Mouse (Mus musculus) C3H10T1/2 (cell line): ENCODE results near the gene Tor2a. TPM values are rescaled to one million over a fixed set of nuclear protein-coding genes. Genes with fewer than 3 reads are reported as not detected.

Experiments
- polyA plus RNA-seq, 2 experiments: library from polyadenylated mRNA; unstranded; fragments of >200 nt; fragmentation: generic; extraction: Trizol; gene quantifications; one replicate each; pipeline ENCODE4 v1.2.1; 2012; ENCODE audit warnings: missing spikeins in 2 of 2

Tor2a gene
- 10 to 100 TPM; 20.9 to 46.0 TPM for polyA plus RNA-seq

DNA sequence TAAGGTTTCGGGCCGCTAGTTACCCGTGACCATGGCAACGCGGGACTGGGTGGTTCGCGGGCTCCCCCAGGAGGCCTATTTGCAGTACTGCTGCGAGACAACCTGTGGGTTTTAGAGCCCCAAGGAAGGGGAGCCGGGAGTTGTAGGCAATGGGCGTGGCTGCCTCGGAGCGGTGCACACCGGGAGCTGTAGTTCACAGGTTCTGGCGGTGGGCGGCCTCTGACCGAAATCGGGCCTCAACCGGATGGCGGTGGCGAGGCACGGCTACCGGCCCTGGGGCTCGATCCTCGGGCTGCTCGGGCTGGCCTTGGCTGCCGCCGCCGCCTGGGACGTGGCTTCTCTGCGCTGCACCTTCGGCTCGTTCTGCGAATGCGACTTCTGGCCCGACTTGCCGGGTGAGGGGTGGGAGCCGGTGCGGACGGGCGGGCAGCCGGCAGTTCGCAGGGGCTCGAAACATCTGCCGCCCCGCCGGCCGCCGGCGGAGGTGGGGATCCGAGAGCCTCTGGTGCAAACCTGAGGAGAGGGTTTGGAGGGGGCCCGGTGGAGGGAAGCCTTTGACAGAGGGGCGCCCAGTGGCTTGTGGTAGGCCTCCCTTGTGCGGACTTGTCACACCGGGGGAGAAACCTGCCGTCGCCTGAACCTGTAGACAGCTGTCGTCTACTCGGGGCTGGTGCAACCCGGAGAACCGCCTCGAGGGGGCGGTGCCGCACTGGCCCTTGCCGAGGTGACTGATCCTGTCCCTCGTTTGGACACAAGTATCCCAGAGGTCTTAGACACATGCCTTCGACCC, at the start of gene Tor2a:
Gene Tor2a, plus strand, starts transcription at position 179 of the 790 bp plus-strand sequence.

DNA sequence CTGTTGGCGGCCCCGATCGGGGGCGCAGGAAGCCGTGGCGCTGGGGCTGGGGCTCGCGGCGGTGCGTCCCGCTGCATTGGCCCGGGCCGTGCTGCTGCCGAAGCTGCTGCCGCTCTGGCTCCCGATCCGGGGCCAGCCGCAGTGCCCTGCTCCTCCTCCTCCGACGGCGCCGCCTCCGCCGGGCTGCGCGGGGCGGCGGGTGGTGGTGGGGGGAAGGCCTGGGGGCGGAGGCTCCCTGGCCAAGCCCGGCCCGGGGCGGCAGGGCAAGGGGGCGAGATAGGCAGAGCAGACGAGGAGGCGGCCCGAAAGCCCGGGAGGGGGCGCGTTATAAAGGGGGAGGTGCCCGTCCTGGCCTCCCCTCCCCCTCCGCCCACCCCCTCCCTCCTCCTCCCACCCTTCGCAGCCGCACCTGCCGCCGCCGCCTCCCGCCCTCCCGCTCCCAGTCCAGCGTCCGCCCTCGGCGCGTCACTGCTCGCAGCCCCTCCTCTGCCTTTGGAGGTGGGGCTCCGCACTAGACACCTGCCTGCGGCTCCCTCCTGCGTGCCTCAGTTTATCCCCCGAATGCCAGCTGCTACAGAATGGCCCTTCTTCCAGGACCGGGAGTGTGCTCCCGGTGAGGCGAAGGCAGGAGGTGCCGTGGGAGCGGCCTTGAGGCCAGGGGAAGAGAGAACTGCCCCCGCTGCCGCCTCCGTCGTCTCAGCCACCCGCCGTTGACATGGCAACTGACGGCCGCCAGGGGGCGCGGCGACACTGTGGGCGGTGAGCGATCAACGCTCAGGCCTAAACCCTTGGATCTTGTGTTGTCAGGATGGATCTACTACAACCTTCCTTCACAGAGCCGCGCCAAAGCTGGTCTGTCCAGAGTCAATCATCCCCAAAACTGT, 43.9 kb upstream of the Tor2a start, which contains the start of gene Cdk9:
Gene Cdk9, minus strand, starts transcription at position 143 of the 884 bp plus-strand sequence.

DNA sequence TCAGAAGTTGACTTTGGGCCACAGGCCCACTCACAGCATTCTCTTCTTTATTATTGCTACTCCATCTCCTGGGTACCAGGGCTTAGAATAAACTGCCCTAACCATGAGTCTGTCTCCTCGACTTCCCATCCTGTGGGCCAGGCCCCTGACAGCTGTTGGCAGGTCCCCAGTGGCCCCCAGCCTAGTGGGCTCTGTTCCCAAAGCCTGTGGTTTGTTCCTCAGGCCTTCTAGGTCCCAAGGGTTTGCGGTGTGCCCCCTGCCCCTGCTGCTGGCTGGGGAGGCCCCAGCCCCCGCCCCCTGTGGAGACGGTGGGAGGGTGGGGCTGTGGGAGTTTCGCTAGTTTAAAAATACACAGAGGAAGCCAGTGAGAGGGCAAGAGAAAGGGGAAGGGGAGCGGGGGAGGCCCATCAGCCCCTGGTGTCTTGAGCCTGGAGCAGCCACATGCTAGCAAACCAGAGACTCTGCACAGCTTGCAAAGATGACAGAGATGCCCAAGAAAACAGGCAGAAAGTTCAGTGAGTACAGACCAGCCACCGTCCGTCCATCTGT, 36.3 kb upstream of the Tor2a start, which contains the start of gene Sh2d3c:
Gene Sh2d3c, plus strand, starts transcription at position 375 of the 549 bp plus-strand sequence.

DNA sequence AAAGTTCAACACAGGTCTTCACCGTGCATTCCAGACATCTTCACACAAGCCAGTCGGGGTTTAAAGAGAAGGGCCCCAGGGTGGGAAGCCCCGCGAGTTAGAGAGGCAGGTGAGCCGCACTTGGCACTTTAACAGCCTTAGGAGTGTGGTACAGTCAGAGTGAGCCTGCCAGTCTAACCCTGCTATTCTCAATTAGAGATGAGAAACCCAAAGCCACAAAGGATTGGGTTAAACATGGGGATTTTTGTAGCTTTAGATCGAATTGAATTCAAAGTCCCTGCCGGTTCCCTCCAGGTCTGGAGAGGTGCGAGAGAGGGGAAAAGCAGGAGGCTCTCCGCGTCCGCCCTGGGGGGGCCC, 16.1 kb upstream of the Tor2a start, which contains the start of gene 6330409D20Rik:
Gene 6330409D20Rik, minus strand, starts transcription at position 101 of the 357 bp plus-strand sequence.

DNA sequence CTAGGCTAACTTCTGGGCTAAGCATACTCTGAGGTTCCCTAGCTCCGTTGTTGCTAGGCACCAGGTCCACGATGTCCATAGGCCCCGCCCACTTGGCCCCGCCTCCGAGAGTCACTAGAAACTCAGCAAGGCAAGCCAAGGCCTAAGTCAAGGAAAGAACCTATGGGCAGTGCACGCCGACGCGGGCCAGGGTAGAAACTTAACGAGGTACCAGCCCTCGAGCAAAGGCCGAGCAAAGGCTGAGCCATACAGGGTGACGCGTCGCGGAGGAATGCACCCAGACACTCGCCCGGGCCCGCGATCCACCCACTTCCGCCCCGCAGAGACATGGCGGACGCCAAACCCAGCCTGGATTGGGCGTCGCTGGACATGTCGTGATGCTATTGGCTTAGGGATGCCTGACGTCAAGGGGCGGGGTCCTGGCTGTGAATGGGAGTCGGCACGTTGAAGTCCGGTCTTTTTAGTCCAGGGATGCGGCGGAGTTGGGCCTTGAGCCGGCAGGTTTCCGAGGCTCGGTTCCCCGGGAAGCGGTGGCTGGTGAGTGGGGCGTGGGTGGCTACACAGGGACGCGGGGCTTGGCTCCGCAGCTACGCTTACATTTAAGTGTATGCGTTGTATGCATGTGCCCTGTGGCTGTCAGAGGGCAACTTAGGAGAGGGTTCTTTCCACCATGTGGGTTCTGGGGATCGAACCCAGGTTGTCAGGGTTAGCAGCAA, 18.5 kb downstream of the Tor2a start, which contains the start of the genes Ttc16 and Ptrh1:
Gene Ttc16, minus strand, starts transcription at position 275 of the 716 bp plus-strand sequence.
Gene Ptrh1, plus strand, starts transcription at position 428 of the 716 bp plus-strand sequence.

DNA sequence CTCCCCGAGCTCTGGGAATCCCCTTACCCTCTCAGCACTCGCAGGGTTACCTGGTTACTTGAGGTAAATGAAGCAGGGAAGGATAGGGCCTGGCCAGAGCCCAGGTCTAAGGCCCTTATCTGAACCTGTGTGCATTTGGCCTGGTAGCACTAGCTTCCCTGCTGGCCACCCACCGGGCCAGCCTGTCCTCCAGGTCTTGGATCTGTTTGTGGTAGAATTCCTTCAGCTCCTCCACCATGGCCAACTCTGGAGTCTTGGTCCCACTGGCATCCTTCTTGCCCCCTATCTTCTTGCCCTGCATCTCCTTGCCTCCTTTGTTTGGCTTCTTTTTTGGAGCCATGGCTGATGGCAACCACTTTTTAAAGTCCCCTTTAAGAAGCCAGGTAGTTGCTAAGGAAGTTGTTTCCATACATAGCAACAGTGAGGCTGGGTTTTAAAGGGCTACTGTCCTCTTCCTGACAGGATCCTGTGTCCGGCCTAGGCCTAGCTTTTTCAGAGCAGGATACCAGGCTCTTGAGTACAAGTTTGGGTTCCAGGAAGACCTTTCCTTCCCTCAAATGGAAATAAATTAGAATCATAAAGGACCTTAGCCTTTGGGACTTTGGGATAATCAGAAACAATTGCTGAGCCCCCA, 27.1 kb downstream of the Tor2a start, which contains the start of gene Cfap157:
Gene Cfap157, minus strand, starts transcription at position 381 of the 634 bp plus-strand sequence.

Other genes with a start within 250 kb of the Tor2a start
- gene Fam102a, start 221.9 kb upstream of the Tor2a start, polyA plus RNA-seq = 10 to 100 TPM in 1 of 2 experiments, 1 to 10 TPM in 1; 1.3 to 21.5 TPM
- gene Dpm2, start 186.4 kb upstream of the Tor2a start, polyA plus RNA-seq = 10 to 100 TPM; 67.1 to 95.0 TPM
- under 1 TPM in 1 of 2 experiments, not detected in 1; 0.11 TPM for gene Pip5kl1, start 182.4 kb upstream of the Tor2a start, polyA plus RNA-seq
- under 1 TPM; 0.04 to 0.06 TPM for gene 9430097D07Rik, start 181.6 kb upstream of the Tor2a start, polyA plus RNA-seq
- 10 to 100 TPM; 23.5 to 26.1 TPM for gene St6galnac4, start 170.1 kb upstream of the Tor2a start, polyA plus RNA-seq
- 10 to 100 TPM; 34.3 to 60.3 TPM for gene St6galnac6, start 157.5 kb upstream of the Tor2a start, polyA plus RNA-seq
- 100 to 1,000 TPM in 1 of 2 experiments, 10 to 100 TPM in 1; 96.3 to 173 TPM for gene Ak1, start 135.5 kb upstream of the Tor2a start, polyA plus RNA-seq
- 1 to 10 TPM; 2.5 to 6.9 TPM for gene Eng, start 110.6 kb upstream of the Tor2a start, polyA plus RNA-seq
- 10 to 100 TPM; 19.7 to 19.9 TPM for gene Fpgs, start 53.1 kb upstream of the Tor2a start, polyA plus RNA-seq
- gene Cdk9, start 44.2 kb upstream of the Tor2a start, polyA plus RNA-seq = 10 to 100 TPM; 48.2 to 76.9 TPM
- gene Sh2d3c, start 36.2 kb upstream of the Tor2a start, polyA plus RNA-seq = 10 to 100 TPM in 1 of 2 experiments, under 1 TPM in 1; 0.83 to 15.9 TPM
- gene 6330409D20Rik, start 16.2 kb upstream of the Tor2a start, polyA plus RNA-seq = under 1 TPM in 1 of 2 experiments, not detected in 1; 0.31 TPM
- gene Ttc16, start 18.4 kb downstream of the Tor2a start, polyA plus RNA-seq = under 1 TPM; 0.04 to 0.38 TPM
- gene Ptrh1, start 18.6 kb downstream of the Tor2a start, polyA plus RNA-seq = 100 to 1,000 TPM in 1 of 2 experiments, 10 to 100 TPM in 1; 25.5 to 106 TPM
- under 1 TPM; 0.42 to 0.48 TPM for gene Cfap157, start 27.2 kb downstream of the Tor2a start, polyA plus RNA-seq
- 10 to 100 TPM; 11.8 to 23.7 TPM for gene Stxbp1, start 90.0 kb downstream of the Tor2a start, polyA plus RNA-seq
- 100 to 1,000 TPM; 154 to 177 TPM for gene Fam129b, start 118.9 kb downstream of the Tor2a start, polyA plus RNA-seq
- 1,000 to 10,000 TPM; 3,072 to 3,868 TPM for gene Rpl12, start 204.3 kb downstream of the Tor2a start, polyA plus RNA-seq
- 10 to 100 TPM in 1 of 2 experiments, 1 to 10 TPM in 1; 3.3 to 13.3 TPM for gene Lrsam1, start 204.4 kb downstream of the Tor2a start, polyA plus RNA-seq
- 10 to 100 TPM in 1 of 2 experiments, 1 to 10 TPM in 1; 7.0 to 18.1 TPM for gene Slc2a8, start 224.8 kb downstream of the Tor2a start, polyA plus RNA-seq